ENCODE assay signal across 10 mouse cellular contexts in genomic region chr15:79350866-79351265, GRCm38 (mm10). TPM values are rescaled to one million over a fixed set of nuclear protein-coding genes. Genes with fewer than 3 reads are reported as not detected.
DNase-seq lines count a peak whose midpoint lies in the region; ATAC-seq lines count a peak whose summit lies in the region.
"Had no signal": no experiment of that assay in that cellular context is flagged by ENCODE, and none has a peak within 500 bp of the region (broad histone marks: within the 10 kb centered on the region; RNA-seq: fewer than 3 reads in every experiment).

No protein-coding gene starts in this region.

- 85% methylated on average over 4 of the region's 4 CpGs for WGBS in heart, embryonic 10.5 days
- WGBS in limb, embryonic 13.5 days, result 92% methylated on average over 4 of the region's 4 CpGs
- WGBS in stomach, embryonic 15.5 days, result 87% methylated on average over 4 of the region's 4 CpGs

- H3K4me2 ChIP-seq in limb, embryonic 13.5 days (replicated peaks), result peak overlapping the region; percentile 23; the same call in 1 of the 2 replicates
- no peak overlapping the region for H3K4me2 ChIP-seq in stomach, embryonic 15.5 days

- no peaks in the 10 kb centered on the region for H3K36me3 ChIP-seq in heart, embryonic 10.5 days
- H3K36me3 ChIP-seq in limb, embryonic 13.5 days, result no peaks in the 10 kb centered on the region
- H3K36me3 ChIP-seq in stomach, embryonic 15.5 days, result no peaks in the 10 kb centered on the region

- peak overlapping the region; percentile 67 for H3K27ac ChIP-seq in heart, embryonic 10.5 days
- no peak overlapping the region for H3K27ac ChIP-seq in limb, embryonic 13.5 days
- peak overlapping the region; percentile 64; the same call in 1 of the 2 replicates for H3K27ac ChIP-seq in stomach, embryonic 15.5 days

- H3K27me3 ChIP-seq in heart, embryonic 10.5 days (ENCODE audit: insufficient read depth, poor library complexity, severe bottlenecking), result peaks cover 8% of the 10 kb centered on the region
- no peaks in the 10 kb centered on the region for H3K27me3 ChIP-seq in limb, embryonic 13.5 days
- no peaks in the 10 kb centered on the region for H3K27me3 ChIP-seq in stomach, embryonic 15.5 days (replicated peaks)

- no peak for ATAC-seq in limb, embryonic 13.5 days (ENCODE audit: low FRiP score, low read depth)
- no peak for ATAC-seq in stomach, embryonic 15.5 days (ENCODE audit: insufficient read depth, low FRiP score, low read depth)

- H3K4me3 ChIP-seq in heart, embryonic 10.5 days, result 0 out of 2 replicates have a peak overlapping the region, but pooled peaks have one; percentile 10
- H3K4me3 ChIP-seq in limb, embryonic 13.5 days, result no peak overlapping the region
- H3K4me3 ChIP-seq in stomach, embryonic 15.5 days (replicated peaks), result no peak overlapping the region

- DNase-seq in heart, embryonic 10.5 days (ENCODE audit: low spot score), result no peak
- no peak for DNase-seq in heart, adult 9 months (ENCODE audit: low spot score in 2 of 2)
- peak; percentile 43 for DNase-seq in lung, postnatal 36 days
- no peak for DNase-seq in lung, postnatal 25 days (ENCODE audit: low spot score)
- no peak for DNase-seq in left cerebral cortex, adult 8-10 months (ENCODE audit: low spot score in 2 of 2)
- no peak for DNase-seq in frontal cortex, postnatal 14 days (ENCODE audit: low spot score in 2 of 2)
- DNase-seq: cerebellum, postnatal 14 days; midbrain, embryonic 14.5 days had no signal

- H3K9ac ChIP-seq in limb, embryonic 13.5 days, result 0 out of 2 replicates have a peak overlapping the region, but pooled peaks have one; percentile 43
- no peak overlapping the region for H3K9ac ChIP-seq in stomach, embryonic 15.5 days

- H3K4me1 ChIP-seq in heart, embryonic 10.5 days, result peaks cover 59% of the 10 kb centered on the region
- peaks cover 31% of the 10 kb centered on the region for H3K4me1 ChIP-seq in limb, embryonic 13.5 days
- peaks cover 32% of the 10 kb centered on the region for H3K4me1 ChIP-seq in stomach, embryonic 15.5 days

- H3K9me3 ChIP-seq in heart, embryonic 10.5 days, result no peaks in the 10 kb centered on the region
- no peaks in the 10 kb centered on the region for H3K9me3 ChIP-seq in limb, embryonic 13.5 days
- no peaks in the 10 kb centered on the region for H3K9me3 ChIP-seq in stomach, embryonic 15.5 days

RNA-seq across cellular contexts. Expression of gene Maff, which starts 4.4 kb away (rescaled TPM):
- polyA plus RNA-seq in heart, embryonic 10.5 days (2016; fragmentation: Nextera tagmentation; extraction: Ambion mirVana), result 1.6 and 2.0 TPM in 2 replicates
- 2.2 and 2.4 TPM in 2 replicates for polyA plus RNA-seq in limb, embryonic 13.5 days (2015; fragmentation: Nextera tagmentation; extraction: Ambion mirVana)
- 5.2 and 6.6 TPM in 2 replicates for polyA plus RNA-seq in stomach, embryonic 15.5 days (2015; fragmentation: Nextera tagmentation; extraction: Ambion mirVana)
- 1 to 10 TPM; 1.2 to 3.8 (median 1.5) TPM for total RNA-seq in left cerebral cortex, adult 8-10 months (2022)

RNA-seq across cellular contexts. Expression of gene Pla2g6, which starts 22.7 kb away (rescaled TPM):
- polyA plus RNA-seq in heart, embryonic 10.5 days (2016; fragmentation: Nextera tagmentation; extraction: Ambion mirVana), result 17.2 and 17.3 TPM in 2 replicates
- 11.7 and 12.7 TPM in 2 replicates for polyA plus RNA-seq in limb, embryonic 13.5 days (2015; fragmentation: Nextera tagmentation; extraction: Ambion mirVana)
- polyA plus RNA-seq in stomach, embryonic 15.5 days (2015; fragmentation: Nextera tagmentation; extraction: Ambion mirVana), result 16.6 and 18.9 TPM in 2 replicates
- total RNA-seq in left cerebral cortex, adult 8-10 months (2022), result 10 to 100 TPM; 21.4 to 24.1 (median 22.8) TPM

RNA-seq across cellular contexts. Expression of gene Tmem184b, which starts 52.5 kb away (rescaled TPM):
- polyA plus RNA-seq in heart, embryonic 10.5 days (2016; fragmentation: Nextera tagmentation; extraction: Ambion mirVana), result 67.7 and 76.3 TPM in 2 replicates
- 70.8 and 77.6 TPM in 2 replicates for polyA plus RNA-seq in limb, embryonic 13.5 days (2015; fragmentation: Nextera tagmentation; extraction: Ambion mirVana)
- 58.5 and 59.9 TPM in 2 replicates for polyA plus RNA-seq in stomach, embryonic 15.5 days (2015; fragmentation: Nextera tagmentation; extraction: Ambion mirVana)
- total RNA-seq in left cerebral cortex, adult 8-10 months (2022), result 10 to 100 TPM; 69.7 to 89.8 (median 75.6) TPM
